Mouse (Mus musculus) neural tube, embryonic 13.5 days (tissue): ENCODE data around the gene Lcmt2. TPM values are rescaled to one million over a fixed set of nuclear protein-coding genes. Genes with fewer than 3 reads are reported as not detected.

Source experiments
- ATAC-seq: fragments of 200-750 bp; cut with Nextera tagmentation; 2 replicates; pipeline ENCODE4 v1.8.0; 2017; ENCODE audit warnings: low read depth, mild to moderate bottlenecking, moderate TSS enrichment, moderate library complexity
- H3K27ac ChIP-seq: fragments of 300-500 bp; sonication (generic); replicated peaks from 2 replicates; pipeline ENCODE4 v1.5.1; 2015; ENCODE audit warnings: moderate library complexity, mild to moderate bottlenecking, inconsistent platforms
- H3K27me3 ChIP-seq: fragments of 300-500 bp; sonication (generic); 2 replicates; pipeline ENCODE4 v1.6.1; 2015; ENCODE audit warnings: mild to moderate bottlenecking, inconsistent platforms
- H3K36me3 ChIP-seq: fragments of 300-500 bp; sonication (generic); 2 replicates; pipeline ENCODE4 v1.6.1; 2015; ENCODE audit warnings: mild to moderate bottlenecking, inconsistent platforms
- H3K4me1 ChIP-seq: fragments of 300-500 bp; sonication (generic); replicated peaks from 2 replicates; pipeline ENCODE4 v1.6.1; 2015; ENCODE audit warnings: inconsistent platforms
- H3K4me2 ChIP-seq: fragments of 300-500 bp; sonication (generic); 2 replicates; pipeline ENCODE4 v1.6.1; 2015; ENCODE audit warnings: inconsistent platforms, mild to moderate bottlenecking, moderate library complexity
- H3K4me3 ChIP-seq: fragments of 300-500 bp; sonication (generic); 2 replicates; pipeline ENCODE4 v1.5.1; 2015; ENCODE audit warnings: mild to moderate bottlenecking, inconsistent platforms
- H3K9ac ChIP-seq: fragments of 300-500 bp; sonication (generic); 2 replicates; pipeline ENCODE4 v1.6.1; 2015; ENCODE audit warnings: moderate library complexity, mild to moderate bottlenecking, inconsistent platforms
- H3K9me3 ChIP-seq: fragments of 300-500 bp; sonication (generic); 2 replicates; pipeline ENCODE4 v1.6.1; 2016; ENCODE audit warnings: inconsistent platforms
- WGBS: fragments of 180-500 bp; shearing (Covaris S2); methylation state at CpG from one replicate; pipeline ENCODE4 v1.1.7; 2015; 5-methylcytosine and 5-hydroxymethylcytosine counted together
- polyA plus RNA-seq: library from polyadenylated mRNA; unstranded; fragments of >200 nt; fragmentation: Nextera tagmentation; extraction: Ambion mirVana; gene quantifications from 2 replicates; pipeline ENCODE4 v1.2.1, GENCODE M21; 2015

Gene Lcmt2
- polyA plus RNA-seq, 1 experiment from 2014 or later: 21.2 TPM

DNA sequence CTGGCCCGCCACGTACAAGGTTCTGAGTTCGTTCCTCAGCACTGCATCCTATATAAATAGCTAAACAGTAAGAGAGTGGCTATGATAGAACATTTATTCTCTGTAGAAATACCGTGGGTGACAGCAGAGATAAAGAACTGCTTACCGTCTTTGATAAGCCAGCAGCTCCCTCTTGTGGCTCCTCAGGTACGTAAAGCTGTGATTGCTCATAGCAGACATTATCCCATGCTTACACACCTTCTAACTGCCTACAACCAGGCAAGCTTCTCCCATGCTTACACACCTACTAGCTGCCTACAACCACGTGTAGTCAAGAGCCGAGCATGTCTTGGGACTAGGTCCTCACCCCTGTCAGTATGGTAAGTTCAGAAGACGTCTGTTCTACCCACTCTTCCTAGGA is 38.4 kb downstream of the Lcmt2 start:
- WGBS: 27% methylated on average over 9 of the region's 9 CpGs
- Histone ChIP-seq H3K4me2 (no peak overlapping the region), H3K4me1 (no peaks in the 10 kb centered on the region), H3K27ac (no peak overlapping the region), H3K9ac (no peak overlapping the region), H3K9me3 (no peaks in the 10 kb centered on the region), H3K4me3 (no peak overlapping the region), H3K27me3 (no peaks in the 10 kb centered on the region), H3K36me3 (no peaks in the 10 kb centered on the region)
- ATAC-seq: no peak

- Histone ChIP-seq H3K36me3 (no peaks in the 10 kb centered on the region), H3K4me1 (peaks cover 9% of the 10 kb centered on the region; the same call in 1 of the 2 replicates), H3K27ac (no peak overlapping the region), H3K9me3 (no peaks in the 10 kb centered on the region), H3K4me2 (no peak overlapping the region), H3K9ac (no peak overlapping the region), H3K27me3 (no peaks in the 10 kb centered on the region), H3K4me3 (no peak overlapping the region)
- WGBS: 78% methylated on average over 4 of the region's 4 CpGs
- no peak for ATAC-seq
Observed at GRCm38 (mm10) chr2:121089751-121090150, 50.7 kb downstream of the Lcmt2 start.

DNA sequence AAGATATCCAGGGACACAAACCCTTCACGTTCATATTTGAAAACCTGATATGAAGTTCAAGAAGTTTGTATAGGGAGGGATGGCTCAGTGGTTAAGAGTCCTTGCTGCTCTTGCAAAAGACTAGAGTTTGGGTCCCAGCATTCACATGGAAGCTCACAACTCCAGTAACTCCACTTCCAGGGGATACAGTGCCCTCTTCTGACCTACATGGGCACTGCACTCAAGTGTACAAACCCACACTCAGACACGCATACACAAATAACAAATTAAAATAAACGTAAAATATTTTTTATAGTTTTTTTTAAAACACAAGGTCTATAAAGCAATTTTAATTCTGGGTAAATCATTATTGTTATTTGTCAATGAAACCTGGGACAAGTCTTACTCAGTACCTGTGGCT is 51.9 kb downstream of the Lcmt2 start:
- WGBS: 87% methylated on average over 3 of the region's 3 CpGs
- H3K27me3 ChIP-seq: no peaks in the 10 kb centered on the region

GRCm38 (mm10) chr2:121085480-121086185 is 54.8 kb downstream of the Lcmt2 start, which contains the start of gene Tgm5:
TSS of gene Tgm5 (minus strand) at chr2:121085841.
- no peak within 1 kb of the TSS for H3K27ac ChIP-seq
- H3K4me3 ChIP-seq: no peak within 1 kb of the TSS
- no peak within 1 kb of the TSS for H3K4me2 ChIP-seq
- no peaks in the 10 kb centered on the region for H3K27me3 ChIP-seq
- H3K9me3 ChIP-seq: no peaks in the 10 kb centered on the region
- no peak for ATAC-seq
- no peaks in the 10 kb centered on the region for H3K36me3 ChIP-seq
- 45% methylated on average over 6 of the region's 6 CpGs for WGBS
- H3K9ac ChIP-seq: no peak within 1 kb of the TSS
- H3K4me1 ChIP-seq: peaks cover 9% of the 10 kb centered on the region; the same call in 1 of the 2 replicates

More for the DNA sequence above, 51.9 kb downstream of the Lcmt2 start:
- Histone ChIP-seq H3K9me3 (no peaks in the 10 kb centered on the region), H3K4me2 (no peak overlapping the region), H3K36me3 (no peaks in the 10 kb centered on the region), H3K27ac (no peak overlapping the region), H3K4me3 (no peak overlapping the region), H3K4me1 (peaks cover 9% of the 10 kb centered on the region; the same call in 1 of the 2 replicates), H3K9ac (no peak overlapping the region)
- no peak for ATAC-seq

GRCm38 (mm10) chr2:121082626-121083025 is 57.8 kb downstream of the Lcmt2 start:
- no peak overlapping the region for H3K9ac ChIP-seq
- no peak for ATAC-seq

More at GRCm38 (mm10) chr2:121082626-121083025, 57.8 kb downstream of the Lcmt2 start:
- 88% methylated on average over 1 of the region's 1 CpGs for WGBS
- no peaks in the 10 kb centered on the region for H3K27me3 ChIP-seq
- H3K4me3 ChIP-seq: no peak overlapping the region
- H3K4me2 ChIP-seq: no peak overlapping the region
- H3K4me1 ChIP-seq: peaks cover 9% of the 10 kb centered on the region; the same call in 1 of the 2 replicates
- H3K27ac ChIP-seq: no peak overlapping the region
- H3K9me3 ChIP-seq: no peaks in the 10 kb centered on the region
- no peaks in the 10 kb centered on the region for H3K36me3 ChIP-seq

Other genes with a start within 250 kb of the Lcmt2 start
- gene Ubr1, start 169.9 kb downstream of the Lcmt2 start, polyA plus RNA-seq: 32.6 and 33.6 TPM in 2 replicates
- 13.0 and 14.0 TPM in 2 replicates for gene Tmem62, start 163.6 kb downstream of the Lcmt2 start, polyA plus RNA-seq
- gene Ccndbp1, start 132.2 kb downstream of the Lcmt2 start, polyA plus RNA-seq: 76.9 and 83.6 TPM in 2 replicates
- gene Epb42, start 103.6 kb downstream of the Lcmt2 start, polyA plus RNA-seq: 0.99 and 1.0 TPM in 2 replicates
- 0.33 and 0.68 TPM in 2 replicates for gene Tgm5, start 54.8 kb downstream of the Lcmt2 start, polyA plus RNA-seq
- gene Tgm7, start 30.9 kb downstream of the Lcmt2 start, polyA plus RNA-seq: 0.08 TPM in 1 of 2 replicates, not detected in the other
- gene Adal, start 225 bp downstream of the Lcmt2 start, polyA plus RNA-seq: 33.3 and 35.8 TPM in 2 replicates
- gene Tubgcp4, start 30.0 kb upstream of the Lcmt2 start, polyA plus RNA-seq: 49.6 and 57.0 TPM in 2 replicates
- 8.4 and 8.8 TPM in 2 replicates for gene Zscan29, start 30.5 kb upstream of the Lcmt2 start, polyA plus RNA-seq
- 151 and 181 TPM in 2 replicates for gene Trp53bp1, start 130.8 kb upstream of the Lcmt2 start, polyA plus RNA-seq
- 17.6 and 21.8 TPM in 2 replicates for gene Map1a, start 148.9 kb upstream of the Lcmt2 start, polyA plus RNA-seq
- 16.3 and 17.4 TPM in 2 replicates for gene Ppip5k1, start 214.7 kb upstream of the Lcmt2 start, polyA plus RNA-seq
- gene Ckmt1, start 217.1 kb upstream of the Lcmt2 start, polyA plus RNA-seq: 54.0 and 60.8 TPM in 2 replicates
- not detected in 2 replicates for gene Strc, start 246.5 kb upstream of the Lcmt2 start, polyA plus RNA-seq